Mouse (Mus musculus) kidney, embryonic 16.5 days (tissue): Measurements from ENCODE around the gene Frmd4b. TPM values are rescaled to one million over a fixed set of nuclear protein-coding genes. Genes with fewer than 3 reads are reported as not detected.
A peak's percentile ranks its signal among the peaks of the same experiment; 100 is the strongest.

Source experiments
- ATAC-seq: fragments of 200-750 bp; cut with Nextera tagmentation; 2 replicates; pipeline ENCODE4 v1.8.0; 2017; ENCODE audit warnings: moderate TSS enrichment; ENCODE audit not compliant: low FRiP score, low TSS enrichment
- H3K27ac ChIP-seq: fragments of 300-500 bp; sonication (generic); 2 replicates; pipeline ENCODE4 v1.5.1; 2014; ENCODE audit warnings: low read length
- H3K27me3 ChIP-seq: fragments of 300-500 bp; sonication (generic); 2 replicates; pipeline ENCODE4 v1.6.1; 2014; ENCODE audit warnings: low read length, control low read depth, mixed read lengths; ENCODE audit not compliant: insufficient read depth
- H3K36me3 ChIP-seq: fragments of 300-500 bp; sonication (generic); 2 replicates; pipeline ENCODE4 v1.6.1; 2014; ENCODE audit warnings: low read length, control low read depth, mixed read lengths; ENCODE audit not compliant: insufficient read depth
- H3K4me1 ChIP-seq: fragments of 300-500 bp; sonication (generic); 2 replicates; pipeline ENCODE4 v1.6.1; 2014; ENCODE audit warnings: low read length, control low read depth, mixed read lengths; ENCODE audit not compliant: insufficient read depth
- H3K4me2 ChIP-seq: fragments of 300-500 bp; sonication (generic); replicated peaks from 2 replicates; pipeline ENCODE4 v1.6.1; 2014; ENCODE audit warnings: low read depth, low read length
- H3K4me3 ChIP-seq: fragments of 300-500 bp; sonication (generic); 2 replicates; pipeline ENCODE4 v1.5.1; 2014; ENCODE audit warnings: mild to moderate bottlenecking, low read length
- H3K9ac ChIP-seq: fragments of 300-500 bp; sonication (generic); replicated peaks from 2 replicates; pipeline ENCODE4 v1.6.1; 2014; ENCODE audit warnings: low read length
- H3K9me3 ChIP-seq: fragments of 300-500 bp; sonication (generic); 2 replicates; pipeline ENCODE4 v1.6.1; 2016; ENCODE audit warnings: low read length, control low read depth
- WGBS: fragments of 180-500 bp; shearing (Covaris S2); extraction: QIAGEN DNeasy Blood & Tissue Kit; methylation state at CpG from one replicate; pipeline ENCODE4 v1.1.7; 2014; 5-methylcytosine and 5-hydroxymethylcytosine counted together
- polyA plus RNA-seq: library from polyadenylated mRNA; unstranded; fragments of >200 nt; fragmentation: Nextera tagmentation; extraction: Ambion mirVana; gene quantifications from 2 replicates; pipeline ENCODE4 v1.2.1, GENCODE M21; 2015

Gene Frmd4b
- polyA plus RNA-seq, 1 experiment from 2014 or later: 18.1 TPM

DNA sequence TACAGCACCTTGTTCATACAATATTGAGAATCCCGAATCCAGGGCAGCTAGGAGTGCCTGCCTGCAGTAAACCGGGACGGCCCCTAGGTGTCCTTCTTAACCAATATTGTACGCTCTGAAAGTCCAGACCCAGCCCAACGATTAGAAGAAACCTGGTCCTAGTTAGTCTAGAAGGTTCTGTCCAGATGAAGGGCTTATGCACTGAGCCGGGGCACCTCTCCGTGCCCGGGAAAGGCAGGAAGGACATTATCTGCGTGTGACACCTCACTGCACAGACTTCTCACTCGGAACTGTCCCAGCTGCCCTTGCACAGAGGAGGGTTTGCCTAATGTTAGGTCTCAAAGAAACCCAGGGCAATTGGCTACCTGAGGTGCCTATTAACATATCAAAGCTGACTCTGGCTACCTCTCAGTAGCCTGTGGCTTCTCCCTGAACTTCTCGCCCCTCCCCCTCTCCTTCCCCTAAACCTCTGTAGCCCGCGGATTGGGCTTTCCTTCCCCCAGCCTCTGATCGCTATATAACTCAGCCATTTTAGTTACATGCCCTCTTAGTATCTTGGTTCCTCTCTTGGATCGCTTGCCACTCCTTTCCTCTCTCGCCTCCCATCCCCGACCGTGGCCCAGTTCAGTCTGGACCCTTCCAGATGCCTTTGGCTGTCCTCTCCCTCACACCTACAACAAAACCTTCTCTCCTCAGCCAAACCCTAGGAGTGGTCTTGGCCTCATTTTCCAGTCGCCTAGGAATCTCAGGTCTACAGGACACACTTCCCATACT, 339.1 kb downstream of the Frmd4b start:
- ATAC-seq: peak; percentile 90
- H3K27me3 ChIP-seq: 0 out of 2 replicates have a peak, but pooled peaks cover 5% of the 10 kb centered on the region
- H3K4me1 ChIP-seq: peaks cover 14% of the 10 kb centered on the region
- H3K4me2 ChIP-seq: peak overlapping the region; percentile 72
- peak overlapping the region; percentile 65 for H3K9ac ChIP-seq
- 1% methylated on average over 19 of the region's 19 CpGs for WGBS
- peak overlapping the region; percentile 56 for H3K27ac ChIP-seq
- no peaks in the 10 kb centered on the region for H3K9me3 ChIP-seq
- H3K36me3 ChIP-seq: no peaks in the 10 kb centered on the region
- peak overlapping the region; percentile 39 for H3K4me3 ChIP-seq

DNA sequence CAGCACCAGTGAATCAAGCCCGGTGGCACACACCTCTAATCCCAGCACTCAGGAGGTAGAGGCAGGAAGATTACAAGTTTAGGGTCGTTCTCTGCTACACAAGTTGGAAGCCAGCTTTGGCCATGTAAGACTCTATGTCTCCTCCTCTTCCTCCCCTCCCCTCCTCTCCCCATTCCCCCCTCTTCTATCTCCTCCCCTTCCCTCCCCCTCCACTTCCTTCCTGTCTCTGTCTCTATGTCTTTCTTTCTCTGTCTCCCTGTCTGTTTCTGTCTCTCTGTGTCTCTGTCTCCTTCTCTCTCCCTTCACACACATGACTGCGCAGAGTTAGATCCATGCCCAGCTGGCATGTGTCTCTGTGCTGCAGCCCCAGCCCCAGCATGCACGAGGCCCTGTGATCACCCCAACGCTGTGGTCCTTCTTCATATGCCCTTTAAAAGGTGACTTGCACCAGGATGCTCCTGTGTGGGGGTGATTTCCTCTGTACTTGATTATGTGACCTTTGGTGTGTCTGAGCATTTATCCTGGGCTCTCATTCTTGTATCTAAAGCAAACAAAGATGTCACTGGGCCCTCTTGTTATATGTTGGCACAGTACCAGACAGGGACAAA, 340.3 kb downstream of the Frmd4b start:
- ATAC-seq: no peak
- Histone ChIP-seq H3K36me3 (no peaks in the 10 kb centered on the region), H3K9me3 (no peaks in the 10 kb centered on the region), H3K27ac (no peak overlapping the region), H3K9ac (no peak overlapping the region), H3K4me3 (no peak overlapping the region), H3K4me1 (peaks cover 14% of the 10 kb centered on the region), H3K4me2 (no peak overlapping the region), H3K27me3 (0 out of 2 replicates have a peak, but pooled peaks cover 5% of the 10 kb centered on the region)
- 51% methylated on average over 5 of the region's 5 CpGs for WGBS

DNA sequence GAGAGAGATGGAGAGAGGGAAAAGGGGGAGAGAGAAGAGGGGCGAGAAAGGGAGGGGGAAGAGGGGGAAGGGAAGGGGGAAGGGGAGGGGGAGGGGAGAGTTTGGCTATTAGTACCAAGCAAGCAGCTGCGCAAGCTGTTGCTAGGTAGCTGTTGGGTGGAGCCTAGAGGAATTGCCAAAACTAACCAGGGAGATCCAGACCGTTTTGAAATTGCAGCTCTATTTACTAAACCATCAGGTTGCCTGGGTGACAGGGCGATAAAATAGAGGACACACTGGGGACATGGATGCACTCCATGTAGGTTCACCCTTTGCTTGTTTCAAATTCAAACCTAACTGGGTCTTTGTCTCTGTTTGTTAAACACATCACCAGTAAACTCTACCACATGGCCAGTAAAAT, 341.0 kb downstream of the Frmd4b start:
- Histone ChIP-seq H3K9ac (no peak overlapping the region), H3K4me3 (no peak overlapping the region), H3K4me2 (no peak overlapping the region), H3K4me1 (peaks cover 14% of the 10 kb centered on the region), H3K9me3 (no peaks in the 10 kb centered on the region), H3K27ac (no peak overlapping the region), H3K27me3 (0 out of 2 replicates have a peak, but pooled peaks cover 5% of the 10 kb centered on the region), H3K36me3 (no peaks in the 10 kb centered on the region)
- ATAC-seq: no peak
- 46% methylated on average over 3 of the region's 4 CpGs for WGBS

DNA sequence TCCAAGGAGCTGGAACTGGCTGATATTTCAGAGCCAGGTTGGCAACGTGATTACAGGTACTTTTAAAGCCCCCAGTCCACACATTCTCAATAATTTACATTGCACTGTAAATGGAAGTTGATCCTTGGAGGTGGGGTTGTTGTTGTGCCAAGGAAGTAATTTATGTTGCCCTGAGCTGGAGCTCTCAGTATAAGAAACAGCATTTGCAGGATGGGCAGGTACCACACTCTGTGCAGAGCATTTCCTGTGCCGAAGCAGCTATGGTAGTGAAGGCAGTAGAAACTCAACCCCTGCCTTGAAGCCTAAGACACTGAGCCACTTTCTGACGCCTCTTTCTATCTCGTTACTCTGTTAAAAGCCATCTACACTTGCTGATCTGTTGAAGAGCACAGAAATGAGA, 341.6 kb downstream of the Frmd4b start:
- no peak for ATAC-seq
- no peaks in the 10 kb centered on the region for H3K9me3 ChIP-seq
- H3K4me2 ChIP-seq: no peak overlapping the region
- H3K4me1 ChIP-seq: peaks cover 14% of the 10 kb centered on the region
- H3K36me3 ChIP-seq: no peaks in the 10 kb centered on the region
- no peak overlapping the region for H3K4me3 ChIP-seq
- H3K9ac ChIP-seq: no peak overlapping the region
- H3K27ac ChIP-seq: no peak overlapping the region
- 0 out of 2 replicates have a peak, but pooled peaks cover 5% of the 10 kb centered on the region for H3K27me3 ChIP-seq
- 41% methylated on average over 4 of the region's 4 CpGs for WGBS

DNA sequence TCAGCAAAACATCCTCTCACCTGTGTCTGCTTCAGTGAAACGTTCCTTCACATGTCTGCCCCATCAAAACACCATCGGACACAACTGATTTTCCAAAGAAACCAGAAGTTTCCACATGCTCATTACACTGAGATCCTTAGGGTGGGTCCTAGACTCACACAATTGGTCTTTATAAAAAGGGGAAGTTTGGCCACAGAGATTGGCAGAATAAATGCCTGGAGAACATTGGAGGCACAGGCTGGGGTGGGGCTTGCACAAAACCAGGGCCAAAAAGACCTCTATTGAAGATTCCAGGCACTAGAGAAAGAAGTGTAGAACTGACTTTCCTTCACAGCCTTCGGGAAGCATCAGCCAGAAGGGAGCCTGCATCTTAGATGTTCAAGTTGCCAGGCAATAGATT, 343.6 kb downstream of the Frmd4b start:
- Histone ChIP-seq H3K4me1 (peaks cover 13% of the 10 kb centered on the region), H3K4me3 (no peak overlapping the region), H3K27ac (no peak overlapping the region), H3K36me3 (no peaks in the 10 kb centered on the region), H3K9me3 (no peaks in the 10 kb centered on the region), H3K27me3 (0 out of 2 replicates have a peak, but pooled peaks cover 5% of the 10 kb centered on the region), H3K4me2 (no peak overlapping the region), H3K9ac (no peak overlapping the region)
- ATAC-seq: no peak
- 92% methylated on average over 3 of the region's 3 CpGs for WGBS

DNA sequence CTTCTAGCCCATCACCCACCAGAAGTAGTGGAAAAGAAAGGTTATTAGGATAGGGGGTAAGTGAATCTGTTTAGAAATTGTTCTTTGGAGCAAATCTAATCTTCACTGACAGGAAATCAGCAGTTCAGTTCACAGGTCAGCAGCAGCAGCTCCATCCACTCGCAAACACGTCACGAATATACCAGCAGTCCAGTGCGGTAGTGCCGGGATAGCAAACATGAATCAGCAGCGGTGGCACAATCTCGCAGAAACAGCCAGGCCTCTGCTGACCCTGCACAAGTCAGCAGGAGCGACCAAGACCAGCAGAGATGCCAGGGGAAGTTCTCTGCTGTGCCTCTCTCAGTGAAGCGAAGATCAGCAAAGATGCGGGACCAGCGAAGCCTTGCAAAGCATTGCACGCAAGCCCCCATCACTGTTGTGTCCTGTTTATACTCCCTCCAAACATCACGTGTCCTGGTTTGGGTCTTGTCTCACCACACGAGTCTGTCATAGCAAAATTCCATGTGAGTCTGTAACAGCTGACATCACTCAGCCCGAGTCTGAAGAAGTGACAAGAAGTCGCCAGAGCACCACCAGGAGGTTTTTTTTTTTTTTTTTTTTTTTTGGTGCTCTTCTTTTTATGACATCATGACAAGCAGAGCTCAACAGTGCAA, 344.2 kb downstream of the Frmd4b start:
- Histone ChIP-seq H3K4me2 (no peak overlapping the region), H3K27me3 (0 out of 2 replicates have a peak, but pooled peaks cover 5% of the 10 kb centered on the region), H3K27ac (no peak overlapping the region), H3K36me3 (no peaks in the 10 kb centered on the region), H3K9me3 (no peaks in the 10 kb centered on the region), H3K4me1 (peaks cover 7% of the 10 kb centered on the region), H3K4me3 (no peak overlapping the region), H3K9ac (no peak overlapping the region)
- WGBS: 78% methylated on average over 16 of the region's 16 CpGs
- no peak for ATAC-seq

DNA sequence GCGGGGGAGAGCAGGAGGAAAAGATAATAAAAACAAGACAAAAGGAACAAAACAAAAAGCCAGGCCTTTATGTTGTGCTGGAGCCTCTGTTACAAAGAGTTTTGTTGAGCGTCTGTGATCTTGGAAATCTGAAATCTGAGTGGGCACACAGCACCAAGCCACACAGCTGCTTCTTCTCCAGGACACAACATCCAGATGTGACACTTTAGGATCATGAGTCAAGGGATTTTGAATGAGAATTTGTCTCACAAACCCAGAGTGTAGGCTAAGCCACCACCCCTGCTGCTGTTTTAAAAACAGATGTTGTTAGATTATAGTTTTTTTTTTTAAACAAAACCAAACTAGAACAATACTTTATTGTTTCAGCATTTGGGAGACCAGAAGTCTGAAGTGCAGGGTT, 345.0 kb downstream of the Frmd4b start:
- 0 out of 2 replicates have a peak, but pooled peaks cover 4% of the 10 kb centered on the region for H3K4me1 ChIP-seq
- no peak for ATAC-seq
- 80% methylated on average over 2 of the region's 2 CpGs for WGBS
- no peaks in the 10 kb centered on the region for H3K36me3 ChIP-seq
- H3K9ac ChIP-seq: no peak overlapping the region
- no peak overlapping the region for H3K4me3 ChIP-seq
- H3K4me2 ChIP-seq: no peak overlapping the region
- H3K27ac ChIP-seq: no peak overlapping the region
- 0 out of 2 replicates have a peak, but pooled peaks cover 5% of the 10 kb centered on the region for H3K27me3 ChIP-seq
- no peaks in the 10 kb centered on the region for H3K9me3 ChIP-seq

DNA sequence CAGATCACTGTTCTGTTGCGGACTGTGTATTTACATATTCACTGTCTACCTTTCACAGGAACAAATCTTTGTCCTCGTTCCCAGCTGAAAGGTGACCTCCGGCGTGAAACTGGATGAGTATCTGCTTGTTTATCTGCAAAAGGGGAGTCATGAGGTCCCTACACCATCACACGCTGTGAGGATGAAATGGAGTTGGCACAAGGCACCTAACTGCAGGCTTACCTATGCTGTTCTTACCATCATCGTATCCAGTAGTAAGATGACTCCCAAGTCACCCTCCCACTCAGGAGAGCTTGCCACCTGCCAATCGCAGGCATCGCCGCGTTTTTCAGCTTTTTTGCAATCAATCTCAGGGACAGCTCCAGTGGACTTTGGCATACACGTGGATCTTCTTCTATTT, 347.7 kb downstream of the Frmd4b start:
- H3K9me3 ChIP-seq: no peaks in the 10 kb centered on the region
- H3K27ac ChIP-seq: no peak overlapping the region
- 72% methylated on average over 11 of the region's 11 CpGs for WGBS
- H3K27me3 ChIP-seq: no peaks in the 10 kb centered on the region
- no peak overlapping the region for H3K4me2 ChIP-seq
- H3K9ac ChIP-seq: no peak overlapping the region
- no peak overlapping the region for H3K4me3 ChIP-seq
- H3K36me3 ChIP-seq: no peaks in the 10 kb centered on the region
- H3K4me1 ChIP-seq: no peaks in the 10 kb centered on the region
- ATAC-seq: no peak

DNA sequence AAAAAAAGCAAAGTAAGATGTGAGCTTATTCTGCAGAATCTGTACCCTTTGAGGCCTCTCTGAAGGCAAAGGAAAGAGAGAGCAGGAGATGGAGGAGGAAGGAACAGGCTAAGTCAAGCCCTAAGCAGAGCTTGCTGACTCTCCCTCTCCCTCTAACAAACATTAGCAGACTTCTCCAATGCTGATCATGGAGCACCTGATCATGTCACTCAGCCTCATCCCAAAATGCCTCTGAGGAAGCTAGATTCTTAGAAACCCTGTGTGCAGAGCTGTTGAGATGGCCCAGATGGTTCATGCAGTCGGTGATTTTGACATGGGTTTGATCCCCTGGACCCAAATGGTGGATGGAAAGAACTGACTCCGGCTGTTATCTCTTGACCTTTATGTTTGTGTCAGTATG, 350.2 kb downstream of the Frmd4b start:
- ATAC-seq: no peak
- no peak overlapping the region for H3K4me3 ChIP-seq

More for the DNA sequence above, 350.2 kb downstream of the Frmd4b start:
- H3K9me3 ChIP-seq: no peaks in the 10 kb centered on the region
- H3K27ac ChIP-seq: no peak overlapping the region
- 72% methylated on average over 2 of the region's 2 CpGs for WGBS
- no peaks in the 10 kb centered on the region for H3K4me1 ChIP-seq
- H3K36me3 ChIP-seq: no peaks in the 10 kb centered on the region
- no peak overlapping the region for H3K4me2 ChIP-seq
- H3K9ac ChIP-seq: no peak overlapping the region
- no peaks in the 10 kb centered on the region for H3K27me3 ChIP-seq
